Mouse (Mus musculus) cerebellum, adult 8-10 months (tissue): ENCODE data around the gene Chd9.
"Not testable (repeated sequence)": the region's sequence is repeated elsewhere in the genome, so short reads cannot be mapped to it uniquely, and the experiment has no call there.

Source experiments
- DNase-seq: peaks from one replicate; pipeline ENCODE4 v3.0.0; 2022

Chd9 gene

DNA sequence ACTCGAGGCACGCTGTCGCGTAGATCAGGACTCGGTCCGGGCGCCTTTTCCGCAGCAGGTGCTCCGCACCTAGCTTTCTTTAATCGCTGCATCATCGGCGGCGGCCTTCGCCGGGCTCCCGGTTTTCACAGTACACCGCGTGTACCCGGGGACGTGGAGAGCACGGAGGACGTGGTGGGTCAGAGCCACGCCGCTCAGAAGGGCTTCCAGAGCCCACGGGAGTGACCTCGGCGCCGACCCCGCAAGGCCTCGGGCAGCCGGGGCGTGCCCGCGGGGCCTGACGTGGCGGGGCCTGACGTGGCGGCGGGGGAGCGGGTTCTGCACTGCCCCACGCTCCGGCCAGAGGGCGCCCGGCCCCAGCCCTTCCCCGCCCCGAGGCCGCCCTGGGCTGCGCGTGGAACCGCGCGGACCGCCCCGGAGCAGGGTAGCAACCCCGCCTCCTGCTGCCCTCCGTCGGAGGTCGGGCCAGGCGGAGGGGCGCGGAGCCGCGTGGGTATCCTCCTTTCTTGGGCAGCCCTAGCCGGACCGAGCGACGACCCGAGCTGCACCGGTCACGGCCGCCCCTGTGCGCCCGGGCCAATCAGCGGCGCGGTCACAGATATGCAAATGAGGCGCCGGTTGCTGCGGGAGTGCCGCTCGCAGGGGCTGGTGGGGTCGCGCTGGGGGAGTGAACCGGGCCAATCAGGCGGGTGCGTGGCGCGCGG is 79.8 kb downstream of the Chd9 start:
- peak; percentile 95 for DNase-seq

- DNase-seq = peak; percentile 56
Measured at GRCm38 (mm10) chr8:90908580-90909471, 80.7 kb downstream of the Chd9 start.

GRCm38 (mm10) chr8:90923158-90923905 is 95.2 kb downstream of the Chd9 start:
- DNase-seq = no peak

DNA sequence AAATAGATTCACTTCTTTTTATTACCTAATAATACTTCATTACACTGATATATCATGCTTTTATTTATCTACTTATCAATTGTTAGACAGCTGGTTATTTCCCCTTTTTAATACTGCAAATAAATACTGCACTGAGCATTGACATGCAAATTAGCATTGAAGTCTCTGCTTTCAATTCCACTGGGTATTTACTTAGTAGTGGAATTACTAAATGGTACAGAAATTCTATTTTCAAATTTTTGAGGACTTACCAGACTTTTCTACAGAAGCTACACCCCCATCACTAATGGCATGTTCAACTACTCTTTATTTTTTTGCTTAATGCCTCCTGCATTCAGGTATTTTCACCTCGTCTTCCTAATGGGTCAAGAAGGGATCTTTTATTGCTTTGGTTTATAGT is 100.3 kb downstream of the Chd9 start:
- DNase-seq = no peak

GRCm38 (mm10) chr8:90930125-90930524 is 102.0 kb downstream of the Chd9 start:
- not testable (repeated sequence) for DNase-seq

- no peak for DNase-seq
Measured at GRCm38 (mm10) chr8:90932934-90933333, 104.8 kb downstream of the Chd9 start.

- DNase-seq = no peak
Measured at GRCm38 (mm10) chr8:90934786-90935185, 106.6 kb downstream of the Chd9 start.

GRCm38 (mm10) chr8:90936840-90937239 is 108.7 kb downstream of the Chd9 start:
- DNase-seq = no peak

DNA sequence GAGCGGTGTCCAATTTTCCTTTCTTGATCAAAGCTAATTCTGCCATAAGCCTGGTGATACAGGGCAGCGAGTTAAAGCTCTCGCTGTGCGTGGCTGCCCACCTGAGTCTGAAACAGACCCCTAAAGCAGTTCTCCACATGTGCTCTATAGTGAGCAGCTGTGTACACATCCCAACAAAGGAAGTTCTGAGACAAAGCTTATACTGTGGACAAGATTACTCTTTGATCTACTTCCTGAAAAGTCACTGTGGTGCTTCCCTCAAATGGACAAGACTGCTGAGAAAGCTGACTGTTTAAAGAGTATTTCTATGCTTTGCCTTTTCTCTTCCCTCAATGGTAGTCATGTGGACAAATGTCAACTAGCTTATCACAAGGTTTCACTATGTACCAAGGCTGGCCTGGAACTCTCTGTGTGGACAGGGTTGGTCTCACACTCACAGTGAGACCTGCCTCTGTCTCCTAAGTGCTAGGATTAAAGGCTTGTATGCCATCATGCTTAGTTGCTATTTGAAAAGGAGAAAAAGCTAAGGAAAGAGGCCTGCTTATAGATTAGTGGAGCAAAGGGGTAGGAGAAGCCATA is 110.3 kb downstream of the Chd9 start:
- DNase-seq = no peak

DNA sequence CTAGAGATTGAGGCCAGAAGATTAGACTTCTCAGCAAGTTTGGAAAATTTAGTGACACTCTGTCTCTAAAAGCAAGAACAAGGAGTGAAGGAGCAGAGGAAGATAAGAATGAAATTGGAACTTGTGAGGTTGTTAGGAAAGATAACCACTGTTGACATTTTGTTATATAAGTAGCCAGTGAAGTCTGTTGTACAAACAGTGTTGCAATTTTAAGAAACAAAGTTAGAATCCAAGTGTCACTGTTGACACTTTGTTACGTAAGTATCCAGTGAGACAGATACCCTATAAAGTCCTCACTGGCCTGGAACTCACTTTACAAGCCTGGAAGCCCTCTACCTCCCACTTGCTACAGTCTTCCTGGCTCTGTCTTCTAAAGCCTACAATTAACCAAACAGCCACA is 111.7 kb downstream of the Chd9 start:
- DNase-seq = no peak

DNA sequence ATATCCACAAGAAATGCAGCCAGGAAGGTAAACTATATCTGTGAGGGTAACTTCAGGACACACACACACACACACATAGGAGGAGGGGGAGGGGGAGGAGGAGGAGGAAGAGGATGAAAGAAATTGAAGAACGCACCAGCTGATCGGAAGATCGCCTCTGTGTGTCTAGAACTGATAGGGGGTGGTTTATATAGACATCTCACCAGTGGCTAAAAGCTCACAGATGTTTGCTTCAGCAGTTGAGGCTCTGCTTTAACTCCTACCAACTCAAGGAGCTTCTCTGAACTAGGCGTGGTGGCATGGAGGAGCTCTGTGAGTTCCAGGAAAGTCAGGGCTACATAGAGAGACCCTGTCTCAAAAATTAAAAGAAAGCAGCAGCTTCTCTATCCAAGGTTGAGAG is 115.6 kb downstream of the Chd9 start:
- no peak for DNase-seq

DNA sequence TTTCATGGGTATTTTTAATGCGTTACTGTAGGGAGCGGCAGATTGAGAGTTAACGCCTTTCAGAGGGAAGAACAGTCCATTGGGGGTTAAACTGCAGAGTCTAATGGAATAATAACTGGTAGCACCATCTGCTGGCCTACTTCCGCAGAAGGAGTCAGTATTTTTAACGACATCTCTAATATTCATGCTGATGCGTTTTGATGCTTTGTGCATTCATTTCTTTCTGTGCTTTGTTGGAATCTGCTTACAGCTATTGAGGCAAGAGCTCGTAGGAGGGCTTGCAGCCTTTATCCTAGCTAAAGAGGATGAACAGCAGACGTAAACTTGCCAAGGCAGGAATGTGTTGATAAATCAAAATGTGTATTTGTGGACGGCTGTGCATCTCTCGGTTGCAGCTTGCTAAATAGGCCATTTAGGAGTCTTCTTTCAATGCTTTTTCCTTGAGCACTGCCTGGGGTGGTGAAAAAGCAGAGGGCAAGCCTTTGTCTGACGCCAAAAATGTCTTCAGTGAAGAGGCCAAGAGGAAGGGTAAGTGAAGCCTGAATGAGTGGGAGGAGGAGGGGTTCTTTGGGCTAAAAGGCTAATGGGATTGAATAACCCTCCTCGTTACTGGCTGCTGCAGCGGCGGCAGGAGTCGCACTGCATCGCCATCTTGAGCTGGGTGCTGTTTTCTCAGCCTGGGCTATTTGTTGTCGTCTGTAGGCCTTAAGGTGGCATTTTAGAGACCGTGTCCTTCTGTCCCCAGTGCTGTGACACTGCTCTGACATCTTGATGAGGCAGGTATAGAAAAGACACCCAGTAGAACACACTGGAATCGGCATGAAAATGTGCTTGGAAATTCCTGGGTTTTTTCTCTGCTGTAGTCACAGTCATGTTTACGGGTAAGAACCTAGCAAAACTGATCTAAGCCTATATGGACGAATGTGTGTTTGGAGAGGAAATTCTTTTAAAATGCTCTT is 126.9 kb downstream of the Chd9 start:
- peak; percentile 78 for DNase-seq

DNA sequence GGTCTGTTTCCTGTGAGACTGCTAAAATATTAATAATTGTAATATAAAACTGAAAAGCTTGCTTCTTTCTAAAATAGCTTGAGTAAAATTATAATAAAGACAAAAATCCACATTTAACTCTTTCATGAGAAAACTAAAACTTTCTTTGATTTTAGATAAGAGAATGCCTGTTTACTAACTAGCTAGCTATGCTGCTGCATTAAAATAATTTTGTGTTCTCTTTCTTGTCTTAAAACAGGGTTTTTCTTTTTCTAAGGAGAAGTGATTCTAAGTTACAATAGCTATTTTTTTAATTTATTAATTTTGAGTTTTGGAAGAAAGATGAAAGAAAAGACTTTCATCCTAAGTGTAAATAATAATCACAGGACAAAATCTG is 127.6 kb downstream of the Chd9 start:
- no peak for DNase-seq

DNA sequence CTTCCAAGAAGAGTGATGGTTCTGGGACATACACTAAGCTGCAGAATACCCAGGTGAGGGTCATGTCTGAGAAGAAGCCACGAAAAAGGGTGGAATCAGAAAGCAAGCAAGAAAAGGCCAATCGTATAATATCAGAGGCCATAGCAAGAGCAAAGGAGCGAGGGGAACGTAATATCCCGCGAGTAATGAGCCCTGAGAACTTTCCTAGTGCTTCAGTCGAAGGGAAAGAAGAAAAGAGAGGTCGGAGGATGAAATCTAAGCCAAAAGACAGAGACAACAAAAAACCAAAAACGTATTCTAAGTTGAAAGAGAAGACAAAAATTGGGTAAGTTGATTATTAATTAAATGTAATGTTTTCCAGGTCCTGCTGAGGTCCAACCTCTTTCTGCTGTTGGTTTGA is 128.2 kb downstream of the Chd9 start:
- DNase-seq = no peak

DNA sequence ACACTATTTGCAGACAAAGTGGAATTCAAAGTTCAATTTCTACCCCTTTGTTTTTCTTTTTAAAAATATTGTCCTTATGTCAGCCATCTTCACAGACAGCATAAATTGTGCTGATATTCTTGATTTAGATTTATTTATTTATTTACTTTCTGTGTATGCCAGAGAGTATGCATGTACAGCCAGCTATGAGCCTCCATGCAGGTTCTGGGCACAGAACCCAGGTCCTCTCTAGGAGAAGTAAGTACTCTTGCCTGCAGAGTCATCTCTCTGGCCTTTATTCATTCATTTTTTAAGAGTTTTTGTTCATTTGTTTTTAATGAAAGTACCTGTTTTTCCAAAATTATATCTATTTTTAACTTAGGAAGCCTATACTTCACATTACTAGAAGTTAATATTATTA is 129.6 kb downstream of the Chd9 start:
- DNase-seq = no peak

GRCm38 (mm10) chr8:90959721-90960120 is 131.6 kb downstream of the Chd9 start:
- DNase-seq = no peak

- DNase-seq = no peak
Measured at GRCm38 (mm10) chr8:90961603-90962002, 133.5 kb downstream of the Chd9 start.

GRCm38 (mm10) chr8:90964044-90964443 is 135.9 kb downstream of the Chd9 start:
- DNase-seq = no peak

DNA sequence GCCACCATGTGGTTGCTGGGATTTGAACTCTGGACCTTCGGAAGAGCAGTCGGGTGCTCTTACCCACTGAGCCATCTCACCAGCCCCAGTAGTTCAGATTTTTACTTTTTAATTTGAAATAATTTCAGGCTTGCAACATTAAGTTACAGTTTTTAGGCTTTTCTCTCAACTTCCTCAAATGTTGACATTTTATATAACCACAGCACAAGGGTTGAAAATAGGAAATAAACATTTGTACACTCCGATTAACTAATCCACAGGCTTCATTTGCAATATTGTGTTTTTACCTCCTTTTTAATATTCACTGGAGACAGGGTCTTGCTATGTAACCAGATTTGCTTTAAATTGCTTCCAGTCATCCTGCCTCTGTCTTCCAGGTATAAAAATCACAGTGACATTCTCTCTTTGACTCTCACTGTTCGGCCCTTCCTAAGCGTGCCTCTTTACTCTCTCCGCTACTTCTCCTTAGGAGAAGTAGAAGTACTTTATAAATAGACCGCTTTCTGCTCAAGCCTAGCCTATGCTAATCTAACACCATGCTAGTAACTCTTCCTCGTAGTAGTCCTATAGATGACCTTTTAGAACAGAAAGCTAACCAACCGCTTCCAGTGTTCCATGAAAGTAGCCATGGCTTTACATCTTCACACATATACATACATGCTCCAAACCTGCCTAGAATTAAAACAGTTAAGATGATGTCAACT is 137.5 kb downstream of the Chd9 start:
- no peak for DNase-seq

DNA sequence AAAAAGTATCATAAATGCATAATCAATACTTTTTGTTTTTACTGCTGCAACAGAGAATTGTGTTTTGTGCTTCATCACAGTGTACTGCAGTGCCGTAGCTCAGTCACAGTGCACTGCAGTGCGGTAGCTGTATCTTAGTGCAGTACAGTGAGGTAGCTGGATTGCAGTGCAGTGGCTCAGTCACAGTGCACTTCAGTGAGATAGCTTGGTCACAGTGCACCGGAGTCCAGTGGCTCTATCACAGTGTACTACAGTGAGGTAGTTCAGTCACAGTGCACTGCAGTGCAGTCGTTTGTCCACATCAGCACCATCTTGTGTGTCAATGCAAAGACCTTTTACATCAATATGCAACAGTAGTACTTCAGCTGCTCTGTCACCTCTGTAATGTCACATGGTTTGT is 140.2 kb downstream of the Chd9 start:
- DNase-seq = no peak

- no peak for DNase-seq
Measured at GRCm38 (mm10) chr8:90976960-90977371, 148.8 kb downstream of the Chd9 start.
